Mouse (Mus musculus) midbrain, embryonic 14.5 days (tissue): ENCODE results near the gene Fem1a. TPM values are rescaled to one million over a fixed set of nuclear protein-coding genes. Genes with fewer than 3 reads are reported as not detected.

Experiments used
- ATAC-seq: fragments of 200-750 bp; cut with Nextera tagmentation; 2 replicates; pipeline ENCODE4 v1.8.0; 2017; ENCODE audit warnings: moderate number of reproducible peaks, moderate library complexity; ENCODE audit not compliant: low FRiP score, low TSS enrichment
- DNase-seq: peaks from one replicate; pipeline ENCODE4 v3.0.0-alpha.2; 2015
- H3K27ac ChIP-seq: fragments of 300-500 bp; sonication (generic); replicated peaks from 2 replicates; pipeline ENCODE4 v1.5.1; 2014; ENCODE audit warnings: mild to moderate bottlenecking, low read depth, low read length, moderate library complexity
- H3K27me3 ChIP-seq: fragments of 300-500 bp; sonication (generic); 2 replicates; pipeline ENCODE4 v1.6.1; 2014; ENCODE audit warnings: low read length, control low read depth, mixed read lengths; ENCODE audit not compliant: control insufficient read depth, insufficient read depth
- H3K36me3 ChIP-seq: fragments of 300-500 bp; sonication (generic); 2 replicates; pipeline ENCODE4 v1.6.1; 2014; ENCODE audit warnings: low read length, control low read depth; ENCODE audit not compliant: control insufficient read depth, insufficient read depth
- H3K4me1 ChIP-seq: fragments of 300-500 bp; sonication (generic); 2 replicates; pipeline ENCODE4 v1.6.1; 2014; ENCODE audit warnings: mild to moderate bottlenecking, antibody characterized with exemption, low read length, control low read depth; ENCODE audit not compliant: control insufficient read depth, insufficient read depth
- H3K4me2 ChIP-seq: fragments of 300-500 bp; sonication (generic); 2 replicates; pipeline ENCODE4 v1.6.1; 2014; ENCODE audit warnings: mild to moderate bottlenecking, low read length, moderate library complexity
- H3K4me3 ChIP-seq: fragments of 300-500 bp; sonication (generic); replicated peaks from 2 replicates; pipeline ENCODE4 v1.5.1; 2014; ENCODE audit warnings: low read depth, low read length
- H3K9ac ChIP-seq: fragments of 300-500 bp; sonication (generic); replicated peaks from 2 replicates; pipeline ENCODE4 v1.6.1; 2014; ENCODE audit warnings: mild to moderate bottlenecking, low read length, moderate library complexity
- H3K9me3 ChIP-seq: fragments of 300-500 bp; sonication (generic); 2 replicates; pipeline ENCODE4 v1.6.1; 2016; ENCODE audit warnings: low read length, control low read depth, mixed read lengths; ENCODE audit not compliant: control insufficient read depth
- WGBS: fragments of 180-500 bp; shearing (Covaris S2); extraction: QIAGEN DNeasy Blood & Tissue Kit; methylation state at CpG from one replicate; pipeline ENCODE4 v1.1.7; 2014; 5-methylcytosine and 5-hydroxymethylcytosine counted together
- microRNA counts: library from miRNA; unstranded; fragments of <30 nt; microRNA quantifications from one replicate; lab custom pipeline; 2016
- microRNA-seq: library from miRNA; unstranded; fragments of <30 nt; microRNA quantifications from one replicate; pipeline ENCODE4, GENCODE M21; 2016
- polyA plus RNA-seq: library from polyadenylated mRNA; unstranded; fragments of >200 nt; fragmentation: Nextera tagmentation; extraction: Ambion mirVana; gene quantifications from 2 replicates; pipeline ENCODE4 v1.2.1, GENCODE M21; 2014

Gene Fem1a
- polyA plus RNA-seq, 1 experiment from 2014 or later: 21.4 TPM

- H3K4me3 ChIP-seq: no peak overlapping the region
- no peak for DNase-seq
- H3K36me3 ChIP-seq: 0 out of 2 replicates have a peak, but pooled peaks cover 6% of the 10 kb centered on the region
- H3K9ac ChIP-seq: no peak overlapping the region
- ATAC-seq: no peak
- peaks cover 15% of the 10 kb centered on the region for H3K4me1 ChIP-seq
- no peak overlapping the region for H3K27ac ChIP-seq
- 92% methylated on average over 6 of the region's 6 CpGs for WGBS
- H3K9me3 ChIP-seq: no peaks in the 10 kb centered on the region
- H3K27me3 ChIP-seq: no peaks in the 10 kb centered on the region
- no peak overlapping the region for H3K4me2 ChIP-seq
These were observed 51.5 kb downstream of the Fem1a start for GRCm38 (mm10) chr17:56308088-56308487.

- ATAC-seq (no peak), DNase-seq (no peak)
- H3K4me1 ChIP-seq: peaks cover 8% of the 10 kb centered on the region; the same call in 1 of the 2 replicates
- H3K27me3 ChIP-seq: no peaks in the 10 kb centered on the region
- H3K4me3 ChIP-seq: no peak overlapping the region
- 0 out of 2 replicates have a peak, but pooled peaks cover 9% of the 10 kb centered on the region for H3K36me3 ChIP-seq
- H3K4me2 ChIP-seq: no peak overlapping the region
- 91% methylated on average over 15 of the region's 15 CpGs for WGBS
- no peak overlapping the region for H3K9ac ChIP-seq
- H3K27ac ChIP-seq: no peak overlapping the region
- H3K9me3 ChIP-seq: no peaks in the 10 kb centered on the region
These were observed 52.8 kb downstream of the Fem1a start for GRCm38 (mm10) chr17:56309191-56309945.

MicroRNAs within 50 kb of the gene (microRNA counts, 519-probe panel; counts per million panel counts)
- microRNA mmu-miR-7b (lab: Ali Mortazavi, UCI): not detected

Small RNA genes lying within 50 kb of the gene (microRNA-seq; reads per million reads assigned to microRNA genes)
- 1,322 reads per million, percentile 84 among the genes with 10 or more reads in this experiment for gene Mir7b

Other genes with a start within 250 kb of the Fem1a start
- gene Sh3gl1, start 220.2 kb upstream of the Fem1a start, polyA plus RNA-seq: 96.2 and 96.3 TPM in 2 replicates
- 3.3 and 4.8 TPM in 2 replicates for gene Chaf1a, start 216.4 kb upstream of the Fem1a start, polyA plus RNA-seq
- gene Ubxn6, start 181.8 kb upstream of the Fem1a start, polyA plus RNA-seq: 74.9 and 79.5 TPM in 2 replicates
- 106 and 113 TPM in 2 replicates for gene Hdgfl2, start 177.2 kb upstream of the Fem1a start, polyA plus RNA-seq
- 0.13 TPM in 2 replicates for gene Plin4, start 147.0 kb upstream of the Fem1a start, polyA plus RNA-seq
- gene Plin5, start 139.2 kb upstream of the Fem1a start, polyA plus RNA-seq: 0.55 and 1.0 TPM in 2 replicates
- gene Lrg1, start 134.8 kb upstream of the Fem1a start, polyA plus RNA-seq: 0.15 and 0.34 TPM in 2 replicates
- gene Sema6b, start 116.5 kb upstream of the Fem1a start, polyA plus RNA-seq: 16.4 and 18.2 TPM in 2 replicates
- 8.5 and 10.5 TPM in 2 replicates for gene Tnfaip8l1, start 94.3 kb upstream of the Fem1a start, polyA plus RNA-seq
- 55.1 and 57.5 TPM in 2 replicates for gene Mydgf, start 72.9 kb upstream of the Fem1a start, polyA plus RNA-seq
- 22.3 and 26.7 TPM in 2 replicates for gene Dpp9, start 37.9 kb upstream of the Fem1a start, polyA plus RNA-seq
- gene Ticam1, start 20.0 kb downstream of the Fem1a start, polyA plus RNA-seq: 0.78 and 1.6 TPM in 2 replicates
- 6.4 and 11.6 TPM in 2 replicates for gene Plin3, start 36.1 kb downstream of the Fem1a start, polyA plus RNA-seq
- not detected in 2 replicates for gene Arrdc5, start 43.5 kb downstream of the Fem1a start, polyA plus RNA-seq
- gene Uhrf1, start 46.5 kb downstream of the Fem1a start, polyA plus RNA-seq: 11.3 and 21.5 TPM in 2 replicates
- gene Kdm4b, start 69.3 kb downstream of the Fem1a start, polyA plus RNA-seq: 72.4 and 78.9 TPM in 2 replicates
- 304 and 345 TPM in 2 replicates for gene Ptprs, start 219.7 kb downstream of the Fem1a start, polyA plus RNA-seq